Mouse (Mus musculus) heart, postnatal 25 days (tissue): Measurements from ENCODE around the gene Med25. TPM values are rescaled to one million over a fixed set of nuclear protein-coding genes. Genes with fewer than 3 reads are reported as not detected.
"Not testable (repeated sequence)": the region's sequence is repeated elsewhere in the genome, so short reads cannot be mapped to it uniquely, and the experiment has no call there.

Experiments
- DNase-seq: peaks from one replicate; pipeline ENCODE4 v3.0.0; 2022; ENCODE audit warnings: low spot score
- intact Hi-C: fragments of 180-260 bp; cut with DNase I; formaldehyde crosslinking; loops from one replicate; pipeline ENCODE4 v1.15.1; 2025
- total RNA-seq, 2 experiments: library from RNA; stranded (reverse); gene quantifications; 2 replicates each; pipeline ENCODE4 v1.2.3; 2021

The Med25 gene
- total RNA-seq, 2 experiments from 2014 or later = 66.7 to 73.9 TPM

- intact Hi-C loops = loop anchor here (5.0 kb wide), 1 partner anchor 33 kb away; no protein-coding TSS in a partner anchor
- no peak for DNase-seq
These were observed 2.7 kb upstream of the Med25 start for GRCm38 (mm10) chr7:44895206-44895592.

GRCm38 (mm10) chr7:44894175-44894574 lies 1.7 kb upstream of the Med25 start:
- DNase-seq = no peak
- intact Hi-C loops = no loop called here

GRCm38 (mm10) chr7:44893197-44893596 lies 685 bp upstream of the Med25 start:
- intact Hi-C loops = no loop called here
- no peak for DNase-seq

GRCm38 (mm10) chr7:44891611-44892010 lies 901 bp downstream of the Med25 start:
- no peak for DNase-seq
- intact Hi-C loops = loop anchor here (2.0 kb wide), 1 partner anchor 19 kb away; no protein-coding TSS in a partner anchor

- intact Hi-C loops = loop anchor here (2.0 kb wide), 1 partner anchor 18 kb away; no protein-coding TSS in a partner anchor
- DNase-seq = no peak
These were observed 1.8 kb downstream of the Med25 start for GRCm38 (mm10) chr7:44890737-44891136.

GRCm38 (mm10) chr7:44890180-44890579 lies 2.3 kb downstream of the Med25 start:
- intact Hi-C loops = loop anchor here (2.0 kb wide), 1 partner anchor 17 kb away; no protein-coding TSS in a partner anchor
- DNase-seq = no peak

- intact Hi-C loops = no loop called here
- no peak for DNase-seq
These were observed 4.0 kb downstream of the Med25 start for GRCm38 (mm10) chr7:44888256-44889105.

- intact Hi-C loops = no loop called here
- no peak for DNase-seq
These were observed 5.5 kb downstream of the Med25 start for GRCm38 (mm10) chr7:44886964-44887363.

- intact Hi-C loops = no loop called here
- DNase-seq = no peak
These were observed 7.9 kb downstream of the Med25 start for GRCm38 (mm10) chr7:44884637-44885036.

GRCm38 (mm10) chr7:44883036-44883435 lies 9.5 kb downstream of the Med25 start:
- DNase-seq = no peak
- intact Hi-C loops = no loop called here

- DNase-seq = no peak
- intact Hi-C loops = no loop called here
These were observed 14.7 kb downstream of the Med25 start for GRCm38 (mm10) chr7:44877833-44878232.

- not testable (repeated sequence) for DNase-seq
- intact Hi-C loops = loop anchor here (2.0 kb wide), 1 partner anchor 19 kb away; no protein-coding TSS in a partner anchor
These were observed 20.7 kb downstream of the Med25 start for GRCm38 (mm10) chr7:44871774-44872173.

GRCm38 (mm10) chr7:44871181-44871580 lies 21.3 kb downstream of the Med25 start:
- intact Hi-C loops = no loop called here
- no peak for DNase-seq

- intact Hi-C loops = no loop called here
- no peak for DNase-seq
These were observed 21.9 kb downstream of the Med25 start for GRCm38 (mm10) chr7:44870614-44871013.

GRCm38 (mm10) chr7:44869697-44870528 lies 22.6 kb downstream of the Med25 start, which contains the start of gene Ptov1:
Gene Ptov1 (minus strand): TSS chr7:44869788.
- intact Hi-C loops = loop anchor here (10.0 kb wide), 1 partner anchor 845 kb away; the partner anchor contains the start of genes Rpl18 and Sphk2
- peak; percentile 89 for DNase-seq

GRCm38 (mm10) chr7:44868919-44869696 lies 23.4 kb downstream of the Med25 start:
- intact Hi-C loops = loop anchor here (10.0 kb wide), 1 partner anchor 846 kb away; the partner anchor contains the start of genes Rpl18 and Sphk2
- DNase-seq = no peak

GRCm38 (mm10) chr7:44868465-44868864 lies 24.0 kb downstream of the Med25 start:
- intact Hi-C loops = loop anchor here (10.0 kb wide), 1 partner anchor 846 kb away; the partner anchor contains the start of genes Rpl18 and Sphk2
- no peak for DNase-seq

GRCm38 (mm10) chr7:44867802-44868201 lies 24.7 kb downstream of the Med25 start:
- intact Hi-C loops = loop anchor here (10.0 kb wide), 1 partner anchor 847 kb away; the partner anchor contains the start of genes Rpl18 and Sphk2
- no peak for DNase-seq

- intact Hi-C loops = loop anchor here (10.0 kb wide), 1 partner anchor 848 kb away; the partner anchor contains the start of genes Rpl18 and Sphk2
- DNase-seq = no peak
These were observed 25.4 kb downstream of the Med25 start for GRCm38 (mm10) chr7:44867010-44867702.
